Mouse (Mus musculus) spleen, postnatal 4 days (tissue): ENCODE results near the gene Zfp385c.
A peak's percentile ranks its signal among the peaks of the same experiment; 100 is the strongest.
"Not testable (repeated sequence)": the region's sequence is repeated elsewhere in the genome, so short reads cannot be mapped to it uniquely, and the experiment has no call there.

ENCODE experiments used
- DNase-seq, 2 experiments: peaks; one replicate each; pipeline ENCODE4 v3.0.0; 2022; ENCODE audit warnings: low spot score in 2 of 2

Zfp385c gene

DNA sequence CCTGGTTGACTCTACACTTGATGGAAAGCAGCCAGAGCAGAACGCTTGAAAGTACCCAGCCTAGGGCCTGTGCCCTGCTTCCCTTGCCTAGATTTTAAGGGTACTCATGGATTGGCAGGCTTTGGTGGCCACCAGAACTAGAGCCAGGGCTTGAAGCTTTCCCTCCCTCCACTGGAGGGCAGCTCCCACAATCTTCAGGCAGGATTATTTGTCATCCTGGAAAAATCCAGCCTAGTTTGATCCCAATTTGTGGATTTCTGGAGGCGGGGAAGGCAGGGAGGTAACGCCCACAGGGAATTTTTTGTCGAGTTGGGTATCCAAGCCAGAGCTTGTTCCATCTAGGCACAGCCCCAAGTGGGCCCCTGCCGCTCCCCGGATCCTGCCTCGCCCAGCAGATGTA is 1.9 kb downstream of the Zfp385c start:
- DNase-seq = no peak

DNA sequence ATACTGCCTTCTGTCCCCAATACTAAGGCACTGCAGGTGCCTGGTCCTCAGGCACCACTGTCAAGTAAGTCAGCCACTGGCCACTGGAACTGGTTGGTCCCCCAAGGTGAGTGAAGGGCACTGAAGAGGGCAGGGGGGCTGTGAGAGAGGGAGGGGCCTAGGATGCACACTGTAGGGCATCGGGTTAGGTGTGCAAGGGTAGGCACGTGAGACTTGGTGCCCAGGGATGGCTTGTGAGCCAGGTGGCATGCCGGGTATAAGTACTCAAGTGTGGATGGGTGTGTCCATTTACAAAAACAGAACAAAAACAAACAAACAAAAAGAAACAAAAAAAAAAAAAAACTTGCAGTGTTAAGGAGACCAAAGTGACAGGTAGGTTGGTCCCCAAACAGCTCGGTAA is 3.8 kb downstream of the Zfp385c start:
- DNase-seq = no peak

GRCm38 (mm10) chr11:100687265-100687664 is 5.0 kb downstream of the Zfp385c start:
- DNase-seq = no peak

DNA sequence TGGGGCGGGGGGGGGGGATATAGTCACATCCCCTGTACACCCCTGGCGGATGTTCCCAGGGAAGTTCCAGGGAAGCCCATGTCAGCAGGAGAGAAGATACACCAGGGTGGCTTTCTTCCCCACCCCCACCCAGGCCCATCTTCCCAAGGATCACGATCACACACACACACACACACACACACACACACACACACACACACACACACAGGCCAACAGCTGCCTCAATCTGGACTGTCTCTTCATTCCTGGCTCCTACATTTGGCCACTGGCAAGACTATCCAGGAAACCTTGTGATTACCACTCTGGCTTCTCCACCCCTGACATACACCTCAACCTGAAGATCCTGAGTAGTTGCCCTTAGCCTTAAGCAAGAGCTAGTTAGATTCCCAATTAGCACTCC is 6.9 kb downstream of the Zfp385c start:
- no peak for DNase-seq

DNA sequence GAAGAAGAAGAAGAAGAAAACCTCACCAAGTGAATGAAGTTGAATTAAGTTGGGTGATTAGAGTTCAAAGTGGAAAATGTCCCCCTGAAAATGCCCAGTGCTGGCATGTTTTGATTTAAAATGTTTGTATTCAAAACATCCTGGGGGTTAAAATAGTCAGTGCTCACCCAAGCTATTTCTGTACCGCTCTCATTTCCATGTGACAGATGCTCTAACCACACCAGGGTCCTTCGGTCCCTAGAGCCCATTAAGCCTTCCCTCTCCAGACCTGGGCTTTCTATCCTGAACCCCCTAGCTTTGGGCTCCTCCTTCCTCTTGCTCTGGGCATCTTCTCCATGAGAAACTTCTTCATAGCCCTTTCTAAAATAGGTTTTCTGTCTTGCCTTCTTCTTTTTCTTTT is 8.2 kb downstream of the Zfp385c start:
- DNase-seq = no peak

DNA sequence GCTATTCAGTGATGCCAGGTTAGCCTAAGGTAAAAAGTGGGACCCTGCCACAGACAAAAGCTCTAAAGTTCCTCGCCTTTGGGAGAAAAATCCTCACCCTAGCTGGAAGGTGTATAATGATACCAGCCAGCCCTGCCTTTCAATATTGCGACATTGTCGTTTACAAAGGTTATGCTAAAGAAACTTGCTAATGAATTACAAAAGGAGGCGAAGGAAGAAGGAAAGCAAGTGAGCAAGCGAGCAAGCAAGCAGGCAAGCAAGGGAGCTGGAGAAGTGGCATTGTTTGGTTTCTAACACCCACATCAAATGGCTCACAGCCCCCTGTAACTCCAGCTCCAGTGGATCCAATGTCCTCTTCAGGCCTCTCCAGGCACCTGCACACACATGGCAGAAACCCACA is 9.7 kb downstream of the Zfp385c start:
- no peak for DNase-seq

GRCm38 (mm10) chr11:100681826-100682225 is 10.4 kb downstream of the Zfp385c start:
- no peak for DNase-seq

- DNase-seq = no peak
Observed at GRCm38 (mm10) chr11:100677810-100678209, 14.4 kb downstream of the Zfp385c start.

- no peak for DNase-seq
Observed at GRCm38 (mm10) chr11:100673169-100673568, 19.1 kb downstream of the Zfp385c start.

DNA sequence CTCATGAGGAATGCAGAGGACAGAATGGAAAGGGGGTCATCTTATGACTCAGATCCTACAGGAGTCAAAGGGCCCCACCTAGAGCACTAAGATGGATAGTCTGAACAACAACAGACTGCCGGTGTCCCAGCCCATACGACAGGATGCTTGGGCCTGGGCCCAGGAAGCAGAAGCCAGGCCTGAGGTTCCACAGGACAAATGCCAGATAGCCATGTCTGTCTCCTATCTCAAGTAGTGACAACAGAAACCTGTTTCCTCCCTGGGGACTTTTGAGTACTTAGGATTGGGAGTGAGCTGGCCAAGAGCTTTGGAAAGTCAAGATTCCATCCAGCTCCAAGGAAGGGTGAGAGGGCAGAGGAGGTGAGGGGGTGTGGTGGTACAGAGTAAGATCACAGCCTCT is 20.3 kb downstream of the Zfp385c start:
- DNase-seq = no peak

- no peak for DNase-seq
Observed at GRCm38 (mm10) chr11:100671049-100671448, 21.2 kb downstream of the Zfp385c start.

DNA sequence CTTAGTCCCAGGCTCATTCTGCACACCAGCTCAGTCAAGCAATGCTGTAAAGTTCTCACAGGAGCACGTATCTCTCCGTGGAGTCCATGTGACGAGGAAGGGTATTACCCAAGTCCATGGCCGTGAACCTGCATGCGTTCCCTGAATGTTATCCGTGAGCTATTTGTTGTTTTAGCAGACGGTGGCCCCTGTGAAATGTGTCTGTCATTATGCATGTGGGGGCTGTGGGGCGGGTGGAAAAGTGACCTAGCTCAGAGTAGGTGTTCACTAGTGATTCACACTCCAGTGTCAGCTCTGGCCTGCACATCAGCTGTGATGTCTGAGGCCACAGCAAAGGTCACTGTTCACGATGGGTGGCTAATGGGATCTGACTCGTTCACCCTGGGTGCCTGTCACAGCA is 32.4 kb downstream of the Zfp385c start:
- DNase-seq = no peak

GRCm38 (mm10) chr11:100656458-100656857 is 35.8 kb downstream of the Zfp385c start:
- DNase-seq = no peak

DNA sequence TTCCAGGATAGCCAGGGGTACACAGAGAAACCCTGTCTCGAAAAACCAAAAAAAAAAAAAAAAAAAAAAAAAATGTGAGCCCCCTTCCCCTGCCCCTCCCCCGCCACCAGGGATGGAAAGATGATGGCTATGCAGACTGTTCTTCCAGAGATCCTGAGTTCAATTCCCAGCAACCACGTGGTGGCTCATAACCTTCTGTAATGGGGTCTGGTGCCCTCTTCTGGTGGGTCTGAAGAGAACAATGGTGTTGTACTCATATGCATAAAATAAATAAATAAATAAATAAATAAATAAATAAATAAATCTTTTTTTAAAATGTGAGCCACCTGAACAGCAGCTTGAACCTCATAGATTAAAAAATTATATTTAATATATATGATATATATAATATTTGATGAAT is 36.7 kb downstream of the Zfp385c start:
- DNase-seq = not testable (repeated sequence)

DNA sequence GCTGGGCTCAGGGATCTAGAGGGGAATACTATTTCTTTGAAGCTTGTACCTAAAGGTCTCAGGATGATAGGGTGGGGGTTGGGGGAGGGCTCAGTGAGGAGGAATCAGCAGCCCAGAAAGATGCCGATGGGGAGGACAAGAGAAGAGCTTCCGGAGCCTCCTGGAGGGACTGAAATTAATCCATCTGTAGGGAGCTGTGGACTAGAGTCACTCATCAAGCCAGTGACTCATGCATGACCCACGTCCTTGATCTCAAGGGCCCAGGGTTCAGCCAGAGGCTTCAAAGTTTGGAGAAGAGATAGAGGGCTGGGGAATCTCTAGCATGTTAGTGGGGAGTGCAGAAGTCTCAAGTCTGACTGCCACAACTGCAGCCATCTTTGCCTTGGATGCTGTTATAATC is 40.5 kb downstream of the Zfp385c start:
- no peak for DNase-seq

DNA sequence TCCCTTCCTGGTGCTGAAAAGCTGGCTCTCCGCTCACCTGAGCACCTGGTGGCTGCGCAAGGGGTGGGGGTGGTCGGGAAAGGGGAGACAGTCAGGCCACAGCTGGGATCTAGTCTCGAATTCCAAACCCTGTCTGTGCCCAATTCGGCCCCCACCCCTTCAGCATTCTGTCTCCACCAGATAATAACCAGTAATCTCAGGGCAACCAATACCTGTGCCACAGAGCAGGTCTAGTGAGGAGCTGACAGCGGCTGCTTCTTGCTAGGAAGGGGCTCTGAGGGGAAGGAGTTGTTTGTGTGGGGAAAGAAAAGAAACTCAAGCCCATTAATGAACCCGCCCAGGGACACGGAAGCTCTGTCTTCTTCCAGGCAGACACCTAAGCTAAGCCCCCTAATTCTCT is 41.0 kb downstream of the Zfp385c start:
- no peak for DNase-seq

- no peak for DNase-seq
Observed at GRCm38 (mm10) chr11:100648405-100648804, 43.9 kb downstream of the Zfp385c start.

GRCm38 (mm10) chr11:100646265-100646664 is 46.0 kb downstream of the Zfp385c start:
- peak; percentile 55 to 84 for DNase-seq

DNA sequence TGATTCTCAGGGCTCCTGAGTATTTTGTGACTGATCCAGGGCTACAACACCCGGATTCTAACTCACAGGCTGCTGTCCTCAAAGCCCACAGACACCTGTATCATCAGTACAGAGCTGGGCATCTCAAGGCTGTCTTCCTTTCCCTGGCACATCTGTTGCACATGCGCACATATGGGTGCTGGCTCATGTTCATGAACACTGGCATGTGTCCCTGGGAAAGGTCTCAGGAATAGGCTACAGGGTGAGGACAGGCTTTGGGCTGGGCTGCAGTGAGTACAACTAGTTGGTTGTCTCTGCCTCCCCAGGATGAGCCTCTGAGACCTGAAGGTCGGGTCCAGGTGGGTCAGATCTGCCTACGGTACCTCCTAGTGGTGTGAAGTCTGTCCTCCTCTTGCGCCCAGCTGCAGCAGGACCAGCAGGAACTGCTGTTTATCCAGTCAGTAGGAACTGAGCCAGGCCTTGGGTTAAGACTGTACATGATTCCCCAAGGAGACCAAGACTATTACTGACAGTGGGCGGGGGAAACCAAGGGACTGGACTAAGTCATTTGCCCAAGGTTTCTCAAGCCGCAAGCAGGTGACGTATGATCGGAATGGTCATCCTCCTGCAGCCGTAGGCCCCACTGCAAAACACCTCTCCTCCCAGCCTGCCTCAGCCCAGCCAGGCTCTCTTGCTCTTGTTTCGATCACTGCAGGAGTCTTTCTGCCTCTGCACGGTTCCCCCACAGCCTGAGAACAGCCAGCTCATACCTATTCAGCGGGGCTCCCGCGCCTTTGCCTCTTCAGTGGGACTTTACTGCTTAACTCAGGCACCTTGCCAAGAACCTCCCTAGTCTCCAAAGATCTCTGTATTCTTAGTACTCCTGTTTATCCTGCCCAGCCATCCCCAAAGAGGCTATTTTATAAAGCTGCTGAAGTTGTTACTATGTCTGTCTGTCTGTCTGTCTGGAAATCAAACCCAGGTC is 48.4 kb downstream of the Zfp385c start:
- DNase-seq = no peak

GRCm38 (mm10) chr11:100640159-100640906 is 51.9 kb downstream of the Zfp385c start:
- peak in 1 of 2 experiments; percentile 70 for DNase-seq

DNA sequence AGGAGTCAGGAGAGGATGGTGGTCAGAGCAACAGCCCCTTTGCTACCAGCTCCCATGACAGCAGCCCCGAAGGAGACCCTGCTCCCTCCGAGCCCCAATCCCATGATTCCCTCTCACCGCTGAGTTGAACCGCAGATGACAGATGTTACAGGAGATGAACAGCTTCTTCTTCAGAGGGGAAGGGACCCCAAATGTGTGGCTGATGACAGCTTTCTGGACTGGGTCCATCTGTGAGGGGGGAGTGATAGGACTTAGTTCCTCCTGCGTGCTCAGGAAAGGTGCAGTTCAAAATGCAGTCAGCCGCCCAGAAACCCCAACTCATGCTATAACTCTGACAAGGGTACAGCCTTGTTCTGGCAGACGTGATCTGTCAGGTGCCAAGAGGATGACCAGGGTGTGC is 57.7 kb downstream of the Zfp385c start:
- DNase-seq = no peak

DNA sequence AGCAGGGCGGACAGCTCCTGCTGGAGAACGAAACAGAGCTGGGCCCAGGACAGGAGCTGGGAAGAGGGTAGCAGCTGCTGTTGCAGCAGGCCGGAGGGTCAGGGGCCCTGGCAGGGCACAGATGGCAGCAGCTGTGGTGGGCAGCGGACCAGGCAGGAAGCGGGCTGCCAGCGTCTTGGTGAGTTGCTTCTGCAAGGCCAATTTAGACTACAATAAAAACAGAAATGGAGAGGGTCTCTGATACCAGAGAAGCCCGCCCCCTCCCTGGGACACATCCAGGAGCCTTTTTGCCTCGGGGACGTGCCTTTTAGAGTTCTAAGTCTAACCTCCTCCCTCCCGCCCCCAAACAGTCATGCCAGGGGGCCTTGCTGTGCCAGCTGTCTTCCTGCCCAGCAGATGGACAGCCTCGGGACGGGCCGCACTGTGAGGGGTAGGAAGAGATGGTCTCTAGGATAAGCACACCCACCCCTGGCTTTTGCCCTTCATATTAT is 63.3 kb downstream of the Zfp385c start:
- no peak for DNase-seq

GRCm38 (mm10) chr11:100628056-100628455 is 64.2 kb downstream of the Zfp385c start:
- DNase-seq = no peak
